Mouse (Mus musculus): ENCODE data around the gene Cyb5b. TPM values are rescaled to one million over a fixed set of nuclear protein-coding genes. Genes with fewer than 3 reads are reported as not detected.
A peak's percentile ranks its signal among the peaks of the same experiment; 100 is the strongest.

The Cyb5b gene
- polyA plus RNA-seq, 1 experiment from 2014 or later, result 157 TPM

DNA sequence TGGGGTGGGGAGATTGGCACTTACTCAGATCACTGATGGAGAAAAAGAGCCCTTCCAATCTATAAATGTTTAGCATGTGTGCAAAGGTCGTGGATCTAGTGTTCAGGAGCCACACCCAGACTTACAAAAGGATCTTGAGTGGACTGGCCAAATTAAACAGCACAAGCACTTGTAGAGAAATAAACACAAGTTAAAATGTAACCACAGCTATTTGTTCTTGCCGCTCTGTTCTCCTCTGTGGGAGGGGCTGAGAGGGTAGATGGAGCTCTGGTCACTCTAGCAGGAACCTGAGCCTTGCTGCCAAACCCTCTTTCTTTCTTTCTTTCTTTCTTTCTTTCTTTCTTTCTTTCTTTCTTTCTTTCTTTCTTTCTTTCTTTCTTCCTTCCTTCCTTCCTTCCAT is 33.4 kb upstream of the Cyb5b start:
- H3K4me3 ChIP-seq (replicated peaks), result no peak overlapping the region
- H3K4me2 ChIP-seq, result no peak overlapping the region
- H3K27me3 ChIP-seq, result no peaks in the 10 kb centered on the region
- H3K4me1 ChIP-seq, result 0 out of 2 replicates have a peak, but pooled peaks cover 5% of the 10 kb centered on the region
- H3K27ac ChIP-seq, result no peak overlapping the region
- H3K36me3 ChIP-seq (replicated peaks), result no peaks in the 10 kb centered on the region
- no peak for ATAC-seq (ENCODE audit: low FRiP score)
- WGBS, result 52% methylated on average over 2 of the region's 2 CpGs
- no peak overlapping the region for H3K9ac ChIP-seq
- no peaks in the 10 kb centered on the region for H3K9me3 ChIP-seq

DNA sequence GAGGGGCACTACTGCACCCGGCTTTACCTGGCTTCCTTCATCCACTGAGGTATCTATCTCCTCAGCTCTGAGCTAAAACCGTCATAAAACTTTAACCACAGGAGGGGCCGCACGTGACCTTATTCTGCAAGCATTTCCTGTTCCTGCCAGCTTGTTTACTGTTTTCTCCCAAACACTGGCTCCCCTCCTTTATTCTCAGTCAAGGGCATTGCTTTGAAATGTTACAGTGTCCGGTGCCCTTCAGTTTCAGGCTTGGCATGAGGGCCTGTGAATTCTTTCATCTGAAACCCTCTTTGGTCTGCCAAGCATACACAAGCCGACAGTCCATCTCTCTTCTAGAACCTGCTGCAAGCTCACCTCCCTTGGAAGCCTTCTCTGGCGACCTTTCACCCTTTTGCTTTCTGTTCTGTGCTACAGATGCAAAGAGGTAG is 31.6 kb upstream of the Cyb5b start:
- Histone ChIP-seq H3K9me3 (no peaks in the 10 kb centered on the region), H3K36me3 (replicated peaks) (no peaks in the 10 kb centered on the region), H3K4me1 (peaks cover 23% of the 10 kb centered on the region), H3K9ac (no peak overlapping the region), H3K27me3 (no peaks in the 10 kb centered on the region), H3K27ac (no peak overlapping the region), H3K4me2 (no peak overlapping the region), H3K4me3 (replicated peaks) (no peak overlapping the region)
- 65% methylated on average over 7 of the region's 7 CpGs for WGBS
- no peak for ATAC-seq (ENCODE audit: low FRiP score)

DNA sequence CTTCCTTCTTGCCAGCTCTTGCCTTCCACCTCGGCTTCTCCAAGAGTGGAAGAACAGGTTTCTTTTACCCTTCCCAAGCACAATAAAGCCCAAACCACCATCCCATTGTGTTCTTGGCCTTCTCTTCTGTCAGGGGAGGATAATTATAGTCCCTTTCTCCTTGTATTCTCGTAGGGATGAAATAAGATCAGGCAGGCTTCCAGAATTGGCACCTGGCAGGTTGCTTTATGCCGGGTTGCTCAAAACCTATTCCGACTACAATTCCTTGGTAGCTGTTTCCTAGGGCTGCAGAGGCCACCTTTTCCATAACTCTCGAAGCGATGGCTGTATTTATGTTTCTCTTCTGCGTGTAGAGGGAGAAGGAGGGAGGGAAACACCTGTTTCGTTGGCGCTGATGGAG is 31.0 kb upstream of the Cyb5b start:
- H3K27me3 ChIP-seq, result no peaks in the 10 kb centered on the region
- H3K27ac ChIP-seq, result no peak overlapping the region
- ATAC-seq (ENCODE audit: low FRiP score), result no peak
- H3K4me3 ChIP-seq (replicated peaks), result no peak overlapping the region
- no peak overlapping the region for H3K9ac ChIP-seq
- no peak overlapping the region for H3K4me2 ChIP-seq
- H3K36me3 ChIP-seq (replicated peaks), result no peaks in the 10 kb centered on the region
- H3K4me1 ChIP-seq, result peaks cover 26% of the 10 kb centered on the region
- 75% methylated on average over 9 of the region's 9 CpGs for WGBS
- no peaks in the 10 kb centered on the region for H3K9me3 ChIP-seq

DNA sequence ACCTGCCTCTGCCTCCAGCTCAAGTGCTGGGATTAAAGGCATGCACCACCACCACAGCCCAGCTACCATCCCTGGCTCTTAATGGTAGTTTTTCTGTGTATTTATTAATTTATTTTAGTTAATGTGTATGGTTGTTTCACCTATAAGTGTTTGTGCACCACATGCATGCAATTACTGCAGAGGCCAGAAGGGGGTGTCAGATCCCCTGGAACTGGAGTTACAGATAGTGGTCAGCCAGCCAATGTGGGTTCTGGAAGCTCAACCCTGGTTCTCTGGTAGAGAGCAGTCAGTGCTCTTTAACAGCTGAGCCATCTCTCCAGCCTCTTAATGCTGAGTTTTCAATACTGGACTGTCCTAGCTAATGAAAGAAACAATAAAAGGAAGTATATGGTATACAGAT is 29.6 kb upstream of the Cyb5b start:
- Histone ChIP-seq H3K9me3 (no peaks in the 10 kb centered on the region), H3K4me1 (peaks cover 24% of the 10 kb centered on the region), H3K27ac (no peak overlapping the region), H3K4me2 (no peak overlapping the region), H3K9ac (no peak overlapping the region), H3K4me3 (replicated peaks) (no peak overlapping the region), H3K36me3 (replicated peaks) (no peaks in the 10 kb centered on the region), H3K27me3 (no peaks in the 10 kb centered on the region)
- ATAC-seq (ENCODE audit: low FRiP score), result no peak

DNA sequence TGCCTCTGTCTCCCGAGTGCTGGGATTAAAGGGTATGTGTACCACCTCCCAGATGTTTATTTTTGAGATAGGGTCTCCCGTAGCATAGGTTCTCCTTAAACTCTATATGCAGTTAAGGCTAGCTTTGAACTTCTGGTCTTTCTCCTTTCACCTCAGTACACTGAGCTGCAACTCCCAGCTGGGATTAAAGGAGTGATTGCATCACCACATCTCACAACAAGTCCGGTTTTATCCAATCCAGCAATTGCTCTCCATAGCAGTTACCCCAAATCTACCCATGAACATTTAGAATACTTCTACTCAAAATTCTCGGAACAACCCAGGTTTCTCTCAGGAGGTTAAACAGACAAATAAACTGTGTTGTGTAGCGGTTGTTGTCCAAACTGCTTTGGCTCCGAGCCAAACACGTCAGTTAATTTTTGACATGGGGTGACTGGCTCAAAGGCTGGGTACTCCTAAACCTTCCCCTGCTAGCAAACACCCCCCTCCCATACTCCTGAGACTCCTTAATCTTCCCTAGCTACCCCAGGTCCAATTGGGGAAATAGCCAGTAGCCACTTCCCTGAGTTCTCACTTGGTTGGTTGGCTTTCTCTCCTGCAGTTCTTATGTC is 28.7 kb upstream of the Cyb5b start:
- H3K27me3 ChIP-seq, result no peaks in the 10 kb centered on the region
- no peak overlapping the region for H3K4me2 ChIP-seq
- WGBS, result 92% methylated on average over 7 of the region's 7 CpGs
- no peak overlapping the region for H3K9ac ChIP-seq
- no peaks in the 10 kb centered on the region for H3K9me3 ChIP-seq
- no peak for ATAC-seq (ENCODE audit: low FRiP score)
- no peak overlapping the region for H3K27ac ChIP-seq
- no peak overlapping the region for H3K4me3 ChIP-seq (replicated peaks)
- peaks cover 24% of the 10 kb centered on the region for H3K4me1 ChIP-seq
- no peaks in the 10 kb centered on the region for H3K36me3 ChIP-seq (replicated peaks)

DNA sequence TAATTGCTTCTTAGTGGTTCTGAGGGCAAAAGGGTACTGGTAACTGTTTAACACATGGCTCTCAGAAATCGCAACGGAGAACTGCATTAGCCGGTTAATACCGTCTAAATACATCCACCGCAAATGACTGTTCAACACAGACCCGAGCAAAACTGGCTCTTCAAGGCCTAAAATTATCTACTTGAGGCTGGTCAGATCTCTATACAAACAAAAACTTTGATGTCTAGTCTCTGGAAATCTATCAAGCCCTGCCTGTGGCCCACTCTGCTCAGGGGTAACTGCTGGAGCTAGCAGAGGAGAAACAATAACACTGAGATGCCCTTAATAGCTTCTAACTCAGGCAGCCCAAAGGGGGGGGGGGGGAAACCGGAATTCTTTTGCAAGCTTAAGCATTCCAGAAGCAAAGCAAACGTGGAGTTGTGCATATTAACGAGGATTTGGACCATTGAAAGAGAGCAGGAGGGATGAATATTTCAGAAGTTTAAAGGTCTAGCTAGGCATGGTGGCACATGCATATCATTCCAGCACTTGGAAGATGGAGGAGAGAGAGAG is 27.3 kb upstream of the Cyb5b start:
- Histone ChIP-seq H3K9ac (no peak overlapping the region; the same call in 1 of the 2 replicates), H3K27me3 (no peaks in the 10 kb centered on the region), H3K9me3 (no peaks in the 10 kb centered on the region), H3K4me3 (replicated peaks) (no peak overlapping the region), H3K27ac (peak overlapping the region; percentile 61; the same call in 1 of the 2 replicates), H3K4me2 (0 out of 2 replicates have a peak overlapping the region, but pooled peaks have one; percentile 17), H3K36me3 (replicated peaks) (no peaks in the 10 kb centered on the region), H3K4me1 (peaks cover 24% of the 10 kb centered on the region)
- 7% methylated on average over 9 of the region's 9 CpGs for WGBS
- ATAC-seq (ENCODE audit: low FRiP score), result peak; percentile 70

DNA sequence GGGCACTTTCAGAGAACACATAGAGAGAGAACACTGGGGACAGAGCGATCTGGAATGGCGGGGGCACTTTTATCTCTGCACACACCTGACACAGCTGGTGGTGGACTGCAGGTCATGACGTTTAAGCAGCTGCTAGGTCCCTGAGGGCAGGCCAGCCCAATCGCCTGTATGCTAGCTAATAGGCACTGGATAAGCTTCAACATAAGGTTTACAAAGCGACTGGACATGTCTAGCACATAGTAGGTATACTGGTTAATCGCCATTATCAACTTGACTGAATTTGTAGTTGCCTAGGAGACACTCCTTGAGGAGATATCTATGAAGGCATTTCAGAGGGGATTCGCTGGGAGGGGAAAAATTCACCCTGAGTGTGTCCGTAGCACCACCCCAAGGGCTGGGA is 26.1 kb upstream of the Cyb5b start:
- peaks cover 26% of the 10 kb centered on the region for H3K4me1 ChIP-seq
- H3K4me3 ChIP-seq (replicated peaks), result no peak overlapping the region
- H3K9ac ChIP-seq, result no peak overlapping the region
- 74% methylated on average over 8 of the region's 8 CpGs for WGBS
- no peaks in the 10 kb centered on the region for H3K27me3 ChIP-seq
- H3K36me3 ChIP-seq (replicated peaks), result no peaks in the 10 kb centered on the region
- no peak overlapping the region for H3K4me2 ChIP-seq
- H3K27ac ChIP-seq, result no peak overlapping the region
- no peak for ATAC-seq (ENCODE audit: low FRiP score)
- H3K9me3 ChIP-seq, result no peaks in the 10 kb centered on the region

DNA sequence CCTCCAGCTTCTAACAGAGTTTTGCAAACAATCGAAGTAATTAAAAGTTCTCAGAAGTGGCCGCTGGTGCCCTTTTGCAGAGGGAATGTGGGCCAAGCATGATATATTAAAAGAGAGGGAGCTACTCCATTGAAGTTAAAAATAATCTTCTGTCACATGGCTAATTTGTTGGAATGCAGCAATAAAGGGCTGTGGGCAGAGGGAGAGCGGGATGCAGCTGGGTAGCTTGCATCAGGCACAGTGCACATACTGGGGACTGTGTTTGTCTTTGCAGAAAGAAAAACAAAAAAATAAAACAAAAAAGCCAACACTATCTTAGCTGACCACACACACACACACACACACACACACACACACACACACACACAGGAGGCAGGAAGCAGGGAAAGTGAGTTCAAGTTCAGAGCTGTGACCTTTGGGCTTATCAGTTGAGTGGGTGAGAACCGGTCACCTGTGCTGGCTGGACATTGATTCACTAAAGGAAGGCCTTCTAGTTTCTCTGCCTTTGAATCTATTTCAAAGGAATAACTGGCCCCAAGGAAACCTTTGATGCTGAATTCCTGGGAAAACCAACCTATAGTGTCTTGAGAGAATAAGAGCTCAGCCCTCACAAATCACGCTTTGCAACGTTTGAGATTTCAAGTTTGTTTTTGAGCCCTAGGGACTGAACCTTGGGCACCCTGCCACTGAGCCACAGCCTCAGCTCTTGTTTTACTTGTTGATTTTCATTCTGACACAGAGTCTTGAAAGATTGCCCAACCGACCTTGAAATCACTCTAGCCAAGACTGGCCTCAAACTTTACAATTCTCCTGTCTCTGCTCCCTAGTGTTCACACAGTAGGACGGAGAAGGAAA is 21.0 kb upstream of the Cyb5b start:
- no peaks in the 10 kb centered on the region for H3K36me3 ChIP-seq (replicated peaks)
- WGBS, result 42% methylated on average over 8 of the region's 8 CpGs
- no peak overlapping the region for H3K4me3 ChIP-seq (replicated peaks)
- peaks cover 8% of the 10 kb centered on the region; the same call in 1 of the 2 replicates for H3K4me1 ChIP-seq
- no peak for ATAC-seq (ENCODE audit: low FRiP score)
- no peak overlapping the region for H3K4me2 ChIP-seq
- H3K27me3 ChIP-seq, result 0 out of 2 replicates have a peak, but pooled peaks cover 4% of the 10 kb centered on the region
- H3K9ac ChIP-seq, result no peak overlapping the region
- no peak overlapping the region for H3K27ac ChIP-seq
- H3K9me3 ChIP-seq, result no peaks in the 10 kb centered on the region

DNA sequence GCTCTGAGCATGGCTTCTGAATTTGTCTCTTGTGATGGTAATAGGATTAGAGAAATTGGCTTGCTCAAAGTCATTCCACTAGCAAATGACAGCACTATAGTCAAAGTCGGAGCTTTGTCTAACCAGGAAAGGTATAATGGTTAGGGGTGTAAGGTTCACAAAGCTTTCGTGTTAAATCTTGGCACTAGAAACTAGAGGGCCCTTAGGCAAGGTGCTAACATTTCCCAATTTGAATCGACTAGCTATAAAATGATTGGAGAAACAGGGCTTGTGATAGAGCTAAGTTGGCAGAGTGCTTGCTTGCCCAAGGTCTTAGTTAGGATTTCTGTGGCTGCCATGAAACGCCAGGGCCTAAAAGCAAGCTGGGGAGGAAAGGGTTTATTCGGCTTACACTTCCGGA is 20.4 kb upstream of the Cyb5b start:
- no peaks in the 10 kb centered on the region for H3K36me3 ChIP-seq (replicated peaks)
- 0 out of 2 replicates have a peak, but pooled peaks cover 4% of the 10 kb centered on the region for H3K27me3 ChIP-seq
- peaks cover 8% of the 10 kb centered on the region; the same call in 1 of the 2 replicates for H3K4me1 ChIP-seq
- H3K27ac ChIP-seq, result no peak overlapping the region
- no peak for ATAC-seq (ENCODE audit: low FRiP score)
- WGBS, result 73% methylated on average over 6 of the region's 6 CpGs
- H3K4me3 ChIP-seq (replicated peaks), result no peak overlapping the region
- H3K9me3 ChIP-seq, result no peaks in the 10 kb centered on the region
- no peak overlapping the region for H3K4me2 ChIP-seq
- H3K9ac ChIP-seq, result no peak overlapping the region

DNA sequence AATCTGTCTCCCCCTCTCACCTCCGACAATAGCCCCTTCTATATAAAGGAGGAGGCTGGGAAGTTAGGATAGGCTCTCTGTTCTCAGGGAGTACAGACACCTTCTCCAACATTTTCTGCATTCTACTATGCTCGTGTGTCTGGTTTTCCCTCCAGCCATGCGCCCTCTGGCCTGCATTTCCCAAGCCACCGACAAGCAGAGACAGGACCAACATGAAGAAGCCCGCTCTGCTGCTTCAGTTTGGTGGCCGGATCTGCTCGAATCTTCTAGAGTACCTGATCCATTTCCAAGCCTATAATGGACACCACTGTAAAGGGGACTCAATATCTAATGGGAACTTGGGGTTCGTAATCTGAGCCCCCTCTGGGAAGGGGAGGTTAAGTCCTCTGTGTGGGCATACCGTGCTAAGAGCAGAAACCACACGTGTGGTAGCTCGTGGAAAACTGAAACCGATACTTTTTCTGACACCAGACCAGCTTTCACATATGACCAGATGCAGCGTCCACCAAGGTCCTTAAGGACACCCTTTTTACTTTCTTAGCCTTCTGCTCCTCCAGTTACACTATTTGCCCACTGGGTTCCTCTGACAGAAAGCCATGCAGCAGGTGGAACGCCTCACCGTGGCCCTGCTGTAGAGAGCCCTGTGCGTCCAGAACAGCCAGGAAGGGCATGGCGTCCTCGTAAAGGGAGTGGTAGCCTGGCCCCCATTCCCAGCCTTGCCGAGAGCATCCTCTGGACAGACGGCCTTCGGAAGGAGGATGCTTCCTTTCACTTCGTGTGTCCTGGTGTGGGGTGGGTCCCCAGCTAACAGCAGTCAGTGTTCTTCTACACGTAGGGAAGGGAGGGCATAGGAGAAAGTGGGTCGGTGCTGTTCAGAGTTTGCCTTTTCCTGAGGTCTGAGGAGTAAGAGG is 17.6 kb upstream of the Cyb5b start:
- no peak overlapping the region for H3K4me3 ChIP-seq (replicated peaks)
- H3K36me3 ChIP-seq (replicated peaks), result no peaks in the 10 kb centered on the region
- H3K4me1 ChIP-seq, result peaks cover 12% of the 10 kb centered on the region; the same call in 1 of the 2 replicates
- no peaks in the 10 kb centered on the region for H3K9me3 ChIP-seq
- no peak for ATAC-seq (ENCODE audit: low FRiP score)
- WGBS, result 88% methylated on average over 24 of the region's 24 CpGs
- no peak overlapping the region for H3K9ac ChIP-seq
- no peak overlapping the region for H3K27ac ChIP-seq
- no peak overlapping the region for H3K4me2 ChIP-seq
- 0 out of 2 replicates have a peak, but pooled peaks cover 4% of the 10 kb centered on the region for H3K27me3 ChIP-seq

DNA sequence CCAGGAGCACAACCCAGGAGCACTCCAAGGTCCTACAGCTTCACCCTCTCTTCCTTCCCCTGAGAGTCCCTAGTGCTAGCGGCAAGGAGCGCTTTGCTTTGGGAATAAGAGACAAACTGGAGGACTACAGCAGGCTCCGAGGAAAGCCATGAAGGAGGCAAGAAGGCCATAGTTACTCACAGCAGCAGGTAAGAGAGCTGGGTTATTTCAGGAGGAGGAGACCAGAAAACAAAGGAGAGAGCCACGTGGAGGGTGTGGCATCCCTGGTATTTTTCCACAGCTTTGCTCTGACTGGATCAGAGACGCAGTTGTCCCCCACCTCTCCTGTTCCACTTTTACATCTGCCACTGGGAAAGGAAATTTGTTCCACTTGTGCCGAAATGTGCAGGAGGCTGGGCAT is 16.6 kb upstream of the Cyb5b start:
- Histone ChIP-seq H3K36me3 (replicated peaks) (no peaks in the 10 kb centered on the region), H3K4me2 (no peak overlapping the region), H3K4me1 (peaks cover 12% of the 10 kb centered on the region; the same call in 1 of the 2 replicates), H3K27me3 (0 out of 2 replicates have a peak, but pooled peaks cover 4% of the 10 kb centered on the region), H3K4me3 (replicated peaks) (no peak overlapping the region), H3K9me3 (no peaks in the 10 kb centered on the region), H3K27ac (no peak overlapping the region), H3K9ac (no peak overlapping the region)
- ATAC-seq (ENCODE audit: low FRiP score), result no peak
- 55% methylated on average over 6 of the region's 6 CpGs for WGBS
